Mouse (Mus musculus): ENCODE measurements around the gene Macf1. TPM values are rescaled to one million over a fixed set of nuclear protein-coding genes. Genes with fewer than 3 reads are reported as not detected.

Macf1 gene
- polyA plus RNA-seq, 1 experiment from 2014 or later: 75.7 TPM

- no peak for ATAC-seq
- WGBS: 69% methylated on average over 3 of the region's 3 CpGs
Measured at GRCm38 (mm10) chr4:123589496-123589895, 94.7 kb downstream of the Macf1 start.

GRCm38 (mm10) chr4:123588353-123589301 is 95.5 kb downstream of the Macf1 start:
- WGBS: 25% methylated on average over 7 of the region's 7 CpGs
- no peak overlapping the region for H3K4me3 ChIP-seq (ENCODE audit: low read depth, low read length)
- peak; percentile 20; the same call in 1 of the 2 replicates for ATAC-seq
- H3K27ac ChIP-seq (ENCODE audit: low read length): no peak overlapping the region
- H3K9me3 ChIP-seq (replicated peaks; ENCODE audit: control insufficient read depth, low read length, poor library complexity, severe bottlenecking): no peaks in the 10 kb centered on the region
- H3K4me2 ChIP-seq (ENCODE audit: low read length): no peak overlapping the region
- no peaks in the 10 kb centered on the region for H3K27me3 ChIP-seq (ENCODE audit: control insufficient read depth, insufficient read depth, low read depth, low read length)
- H3K36me3 ChIP-seq (ENCODE audit: control insufficient read depth, insufficient read depth, low read length): no peaks in the 10 kb centered on the region
- H3K4me1 ChIP-seq (ENCODE audit: control insufficient read depth, insufficient read depth, low read length): peaks cover 12% of the 10 kb centered on the region
- H3K9ac ChIP-seq (ENCODE audit: low read depth, low read length): no peak overlapping the region

More at GRCm38 (mm10) chr4:123589496-123589895, 94.7 kb downstream of the Macf1 start:
- H3K9me3 ChIP-seq (replicated peaks; ENCODE audit: control insufficient read depth, low read length, poor library complexity, severe bottlenecking): no peaks in the 10 kb centered on the region
- peaks cover 18% of the 10 kb centered on the region for H3K4me1 ChIP-seq (ENCODE audit: control insufficient read depth, insufficient read depth, low read length)
- H3K9ac ChIP-seq (ENCODE audit: low read depth, low read length): no peak overlapping the region
- H3K27me3 ChIP-seq (ENCODE audit: control insufficient read depth, insufficient read depth, low read depth, low read length): no peaks in the 10 kb centered on the region
- no peak overlapping the region for H3K27ac ChIP-seq (ENCODE audit: low read length)
- no peak overlapping the region for H3K4me2 ChIP-seq (ENCODE audit: low read length)
- H3K4me3 ChIP-seq (ENCODE audit: low read depth, low read length): no peak overlapping the region
- H3K36me3 ChIP-seq (ENCODE audit: control insufficient read depth, insufficient read depth, low read length): no peaks in the 10 kb centered on the region

- Histone ChIP-seq H3K4me1 (ENCODE audit: control insufficient read depth, insufficient read depth, low read length) (peaks cover 6% of the 10 kb centered on the region; the same call in 1 of the 2 replicates), H3K9me3 (replicated peaks; ENCODE audit: control insufficient read depth, low read length, poor library complexity, severe bottlenecking) (no peaks in the 10 kb centered on the region), H3K36me3 (ENCODE audit: control insufficient read depth, insufficient read depth, low read length) (no peaks in the 10 kb centered on the region), H3K4me3 (ENCODE audit: low read depth, low read length) (no peak overlapping the region), H3K27ac (ENCODE audit: low read length) (no peak overlapping the region), H3K27me3 (ENCODE audit: control insufficient read depth, insufficient read depth, low read depth, low read length) (no peaks in the 10 kb centered on the region), H3K9ac (ENCODE audit: low read depth, low read length) (no peak overlapping the region), H3K4me2 (ENCODE audit: low read length) (no peak overlapping the region)
- no peak for ATAC-seq
- WGBS: 91% methylated on average over 3 of the region's 3 CpGs
Measured at GRCm38 (mm10) chr4:123587616-123588015, 96.5 kb downstream of the Macf1 start.

GRCm38 (mm10) chr4:123584720-123585093 is 99.5 kb downstream of the Macf1 start:
- no peak for ATAC-seq
- Histone ChIP-seq H3K36me3 (ENCODE audit: control insufficient read depth, insufficient read depth, low read length) (no peaks in the 10 kb centered on the region), H3K4me3 (ENCODE audit: low read depth, low read length) (no peak overlapping the region), H3K4me2 (ENCODE audit: low read length) (no peak overlapping the region), H3K27me3 (ENCODE audit: control insufficient read depth, insufficient read depth, low read depth, low read length) (no peaks in the 10 kb centered on the region), H3K27ac (ENCODE audit: low read length) (no peak overlapping the region), H3K9me3 (replicated peaks; ENCODE audit: control insufficient read depth, low read length, poor library complexity, severe bottlenecking) (no peaks in the 10 kb centered on the region), H3K9ac (ENCODE audit: low read depth, low read length) (no peak overlapping the region), H3K4me1 (ENCODE audit: control insufficient read depth, insufficient read depth, low read length) (peaks cover 6% of the 10 kb centered on the region; the same call in 1 of the 2 replicates)
- WGBS: 38% methylated on average over 3 of the region's 3 CpGs

- Histone ChIP-seq H3K4me1 (ENCODE audit: control insufficient read depth, insufficient read depth, low read length) (peaks cover 4% of the 10 kb centered on the region; the same call in 1 of the 2 replicates), H3K9ac (ENCODE audit: low read depth, low read length) (no peak overlapping the region), H3K27ac (ENCODE audit: low read length) (no peak overlapping the region), H3K27me3 (ENCODE audit: control insufficient read depth, insufficient read depth, low read depth, low read length) (no peaks in the 10 kb centered on the region), H3K4me2 (ENCODE audit: low read length) (no peak overlapping the region), H3K9me3 (replicated peaks; ENCODE audit: control insufficient read depth, low read length, poor library complexity, severe bottlenecking) (no peaks in the 10 kb centered on the region), H3K36me3 (ENCODE audit: control insufficient read depth, insufficient read depth, low read length) (no peaks in the 10 kb centered on the region), H3K4me3 (ENCODE audit: low read depth, low read length) (no peak overlapping the region)
- WGBS: 24% methylated on average over 8 of the region's 8 CpGs
- no peak for ATAC-seq
Measured at GRCm38 (mm10) chr4:123584084-123584719, 100.0 kb downstream of the Macf1 start.

GRCm38 (mm10) chr4:123577469-123578088 is 106.6 kb downstream of the Macf1 start:
- no peak for ATAC-seq
- H3K27me3 ChIP-seq (ENCODE audit: control insufficient read depth, insufficient read depth, low read depth, low read length): no peaks in the 10 kb centered on the region
- H3K36me3 ChIP-seq (ENCODE audit: control insufficient read depth, insufficient read depth, low read length): no peaks in the 10 kb centered on the region
- no peak overlapping the region for H3K4me3 ChIP-seq (ENCODE audit: low read depth, low read length)
- no peak overlapping the region for H3K9ac ChIP-seq (ENCODE audit: low read depth, low read length)
- WGBS: 67% methylated on average over 2 of the region's 2 CpGs
- no peak overlapping the region for H3K27ac ChIP-seq (ENCODE audit: low read length)
- no peaks in the 10 kb centered on the region for H3K9me3 ChIP-seq (replicated peaks; ENCODE audit: control insufficient read depth, low read length, poor library complexity, severe bottlenecking)
- H3K4me2 ChIP-seq (ENCODE audit: low read length): no peak overlapping the region
- H3K4me1 ChIP-seq (ENCODE audit: control insufficient read depth, insufficient read depth, low read length): peaks cover 12% of the 10 kb centered on the region

GRCm38 (mm10) chr4:123572434-123573336 is 111.5 kb downstream of the Macf1 start:
- H3K4me3 ChIP-seq (ENCODE audit: low read depth, low read length): no peak overlapping the region
- H3K9ac ChIP-seq (ENCODE audit: low read depth, low read length): 0 out of 2 replicates have a peak overlapping the region, but pooled peaks have one; percentile 30
- peak; percentile 50; the same call in 1 of the 2 replicates for ATAC-seq
- no peaks in the 10 kb centered on the region for H3K36me3 ChIP-seq (ENCODE audit: control insufficient read depth, insufficient read depth, low read length)
- no peaks in the 10 kb centered on the region for H3K27me3 ChIP-seq (ENCODE audit: control insufficient read depth, insufficient read depth, low read depth, low read length)
- peak overlapping the region; percentile 14 for H3K27ac ChIP-seq (ENCODE audit: low read length)
- peaks cover 24% of the 10 kb centered on the region for H3K4me1 ChIP-seq (ENCODE audit: control insufficient read depth, insufficient read depth, low read length)
- 9% methylated on average over 11 of the region's 11 CpGs for WGBS
- H3K9me3 ChIP-seq (replicated peaks; ENCODE audit: control insufficient read depth, low read length, poor library complexity, severe bottlenecking): no peaks in the 10 kb centered on the region
- peak overlapping the region; percentile 21 for H3K4me2 ChIP-seq (ENCODE audit: low read length)

GRCm38 (mm10) chr4:123571869-123572268 is 112.3 kb downstream of the Macf1 start:
- no peak for ATAC-seq
- Histone ChIP-seq H3K36me3 (ENCODE audit: control insufficient read depth, insufficient read depth, low read length) (no peaks in the 10 kb centered on the region), H3K27ac (ENCODE audit: low read length) (0 out of 2 replicates have a peak overlapping the region, but pooled peaks have one; percentile 46), H3K4me1 (ENCODE audit: control insufficient read depth, insufficient read depth, low read length) (peaks cover 24% of the 10 kb centered on the region), H3K4me2 (ENCODE audit: low read length) (no peak overlapping the region), H3K9ac (ENCODE audit: low read depth, low read length) (no peak overlapping the region), H3K9me3 (replicated peaks; ENCODE audit: control insufficient read depth, low read length, poor library complexity, severe bottlenecking) (no peaks in the 10 kb centered on the region), H3K4me3 (ENCODE audit: low read depth, low read length) (no peak overlapping the region), H3K27me3 (ENCODE audit: control insufficient read depth, insufficient read depth, low read depth, low read length) (no peaks in the 10 kb centered on the region)
- WGBS: 7% methylated on average over 7 of the region's 7 CpGs

All from midbrain, embryonic 16.5 days (tissue).